Mouse (Mus musculus) liver, postnatal 0 days (tissue): Measurements from ENCODE around the gene Zfp628.

ENCODE experiments used
- CTCF ChIP-seq: sonication (generic); IDR thresholded peaks from 2 replicates; pipeline ENCODE4 v1.5.1; 2016; ENCODE audit warnings: antibody characterized with exemption, low read depth
- EP300 ChIP-seq: IDR thresholded peaks from 2 replicates; pipeline ENCODE4 v1.6.1; 2016; ENCODE audit warnings: antibody characterized with exemption, low read depth, mild to moderate bottlenecking

GRCm38 (mm10) chr7:4917494-4917893 is 2.5 kb downstream of the Zfp628 start:
- TF ChIP-seq CTCF = no peak
- TF ChIP-seq EP300 = no peak
